Mouse (Mus musculus): ENCODE results near the gene Slc17a2. TPM values are rescaled to one million over a fixed set of nuclear protein-coding genes. Genes with fewer than 3 reads are reported as not detected.

Gene Slc17a2
- polyA plus RNA-seq, 1 experiment from 2014 or later = 1.5 TPM

Other genes with a start within 250 kb of the Slc17a2 start
- 3.4 and 4.2 TPM in 2 replicates for gene Hist1h3e, start 244.6 kb upstream of the Slc17a2 start, polyA plus RNA-seq (2015; fragmentation: Nextera tagmentation; extraction: Ambion mirVana)
- gene Hist1h2ae, start 235.8 kb upstream of the Slc17a2 start, polyA plus RNA-seq (2015; fragmentation: Nextera tagmentation; extraction: Ambion mirVana) = 63.6 and 96.6 TPM in 2 replicates
- 10.6 and 13.5 TPM in 2 replicates for gene Hist1h2bg, start 235.6 kb upstream of the Slc17a2 start, polyA plus RNA-seq (2015; fragmentation: Nextera tagmentation; extraction: Ambion mirVana)
- 3.7 and 5.9 TPM in 2 replicates for gene Hist1h2bf, start 232.8 kb upstream of the Slc17a2 start, polyA plus RNA-seq (2015; fragmentation: Nextera tagmentation; extraction: Ambion mirVana)
- gene Hist1h2ad, start 232.6 kb upstream of the Slc17a2 start, polyA plus RNA-seq (2015; fragmentation: Nextera tagmentation; extraction: Ambion mirVana) = 2.2 and 3.8 TPM in 2 replicates
- 6.6 and 7.7 TPM in 2 replicates for gene Hist1h3d, start 231.2 kb upstream of the Slc17a2 start, polyA plus RNA-seq (2015; fragmentation: Nextera tagmentation; extraction: Ambion mirVana)
- 126 and 155 TPM in 2 replicates for gene Hist1h4d, start 225.4 kb upstream of the Slc17a2 start, polyA plus RNA-seq (2015; fragmentation: Nextera tagmentation; extraction: Ambion mirVana)
- gene Hist1h2be, start 185.9 kb upstream of the Slc17a2 start, polyA plus RNA-seq (2015; fragmentation: Nextera tagmentation; extraction: Ambion mirVana) = 1.9 and 2.0 TPM in 2 replicates
- gene Hist1h1e, start 184.4 kb upstream of the Slc17a2 start, polyA plus RNA-seq (2015; fragmentation: Nextera tagmentation; extraction: Ambion mirVana) = 23.6 and 27.8 TPM in 2 replicates
- 1.2 and 1.5 TPM in 2 replicates for gene Hist1h2ac, start 123.0 kb upstream of the Slc17a2 start, polyA plus RNA-seq (2015; fragmentation: Nextera tagmentation; extraction: Ambion mirVana)
- 202 and 220 TPM in 2 replicates for gene Hist1h2bc, start 122.8 kb upstream of the Slc17a2 start, polyA plus RNA-seq (2015; fragmentation: Nextera tagmentation; extraction: Ambion mirVana)
- 0.13 TPM in 1 of 2 replicates, not detected in the other for gene Hist1h1t, start 111.2 kb upstream of the Slc17a2 start, polyA plus RNA-seq (2015; fragmentation: Nextera tagmentation; extraction: Ambion mirVana)
- gene Hist1h4c, start 108.5 kb upstream of the Slc17a2 start, polyA plus RNA-seq (2015; fragmentation: Nextera tagmentation; extraction: Ambion mirVana) = 6.3 and 8.9 TPM in 2 replicates
- gene Hfe, start 96.1 kb upstream of the Slc17a2 start, polyA plus RNA-seq (2015; fragmentation: Nextera tagmentation; extraction: Ambion mirVana) = 16.0 and 16.3 TPM in 2 replicates
- gene Hist1h1c, start 68.2 kb upstream of the Slc17a2 start, polyA plus RNA-seq (2015; fragmentation: Nextera tagmentation; extraction: Ambion mirVana) = 99.6 and 112 TPM in 2 replicates
- gene Hist1h3c, start 61.4 kb upstream of the Slc17a2 start, polyA plus RNA-seq (2015; fragmentation: Nextera tagmentation; extraction: Ambion mirVana) = 4.4 and 7.4 TPM in 2 replicates
- 3.2 and 6.3 TPM in 2 replicates for gene Hist1h2bb, start 60.3 kb upstream of the Slc17a2 start, polyA plus RNA-seq (2015; fragmentation: Nextera tagmentation; extraction: Ambion mirVana)
- gene Hist1h2ab, start 55.9 kb upstream of the Slc17a2 start, polyA plus RNA-seq (2015; fragmentation: Nextera tagmentation; extraction: Ambion mirVana) = 49.0 and 58.5 TPM in 2 replicates
- 14.4 TPM in 2 replicates for gene Hist1h3b, start 54.7 kb upstream of the Slc17a2 start, polyA plus RNA-seq (2015; fragmentation: Nextera tagmentation; extraction: Ambion mirVana)
- gene Hist1h4b, start 50.0 kb upstream of the Slc17a2 start, polyA plus RNA-seq (2015; fragmentation: Nextera tagmentation; extraction: Ambion mirVana) = 3.5 and 5.4 TPM in 2 replicates
- gene Hist1h4a, start 45.8 kb upstream of the Slc17a2 start, polyA plus RNA-seq (2015; fragmentation: Nextera tagmentation; extraction: Ambion mirVana) = 0.48 TPM in 1 of 2 replicates, not detected in the other
- 4.6 and 6.8 TPM in 2 replicates for gene Hist1h3a, start 44.6 kb upstream of the Slc17a2 start, polyA plus RNA-seq (2015; fragmentation: Nextera tagmentation; extraction: Ambion mirVana)
- gene Hist1h1a, start 43.3 kb upstream of the Slc17a2 start, polyA plus RNA-seq (2015; fragmentation: Nextera tagmentation; extraction: Ambion mirVana) = 2.5 and 3.5 TPM in 2 replicates
- gene Trim38, start 37.1 kb upstream of the Slc17a2 start, polyA plus RNA-seq (2015; fragmentation: Nextera tagmentation; extraction: Ambion mirVana) = not detected in 2 replicates
- 7.9 and 9.2 TPM in 2 replicates for gene Slc17a3, start 32.4 kb downstream of the Slc17a2 start, polyA plus RNA-seq (2015; fragmentation: Nextera tagmentation; extraction: Ambion mirVana)
- 0.17 and 0.39 TPM in 2 replicates for gene Slc17a1, start 60.8 kb downstream of the Slc17a2 start, polyA plus RNA-seq (2015; fragmentation: Nextera tagmentation; extraction: Ambion mirVana)
- gene Slc17a4, start 108.0 kb downstream of the Slc17a2 start, polyA plus RNA-seq (2015; fragmentation: Nextera tagmentation; extraction: Ambion mirVana) = 0.34 and 0.40 TPM in 2 replicates
- not detected in 2 replicates for gene Hist1h2ba, start 127.2 kb downstream of the Slc17a2 start, polyA plus RNA-seq (2015; fragmentation: Nextera tagmentation; extraction: Ambion mirVana)
- gene Hist1h2aa, start 127.5 kb downstream of the Slc17a2 start, polyA plus RNA-seq (2015; fragmentation: Nextera tagmentation; extraction: Ambion mirVana) = not detected in 2 replicates
- 0.19 TPM in 1 of 2 replicates, not detected in the other for gene Scgn, start 184.2 kb downstream of the Slc17a2 start, polyA plus RNA-seq (2015; fragmentation: Nextera tagmentation; extraction: Ambion mirVana)

Data from liver, embryonic 16.5 days (tissue).